Mouse (Mus musculus): Measurements from ENCODE around the gene Fermt2. TPM values are rescaled to one million over a fixed set of nuclear protein-coding genes. Genes with fewer than 3 reads are reported as not detected.

Fermt2 gene
- total and polyA plus RNA-seq, 2 experiments from 2014 or later: 31.6 to 76.4 TPM

- TF ChIP-seq CTCF (IDR thresholded peaks at IDR 0.05; ENCODE audit: low read depth): no peak
- Histone ChIP-seq H3K4me3 (ENCODE audit: low read length) (no peak overlapping the region), H3K4me2 (ENCODE audit: low read depth, low read length) (no peak overlapping the region), H3K36me3 (ENCODE audit: insufficient read depth, low read length) (no peaks in the 10 kb centered on the region), H3K9me3 (ENCODE audit: low read length) (no peaks in the 10 kb centered on the region), H3K27ac (no peak overlapping the region), H3K4me1 (ENCODE audit: insufficient read depth, low read length) (no peaks in the 10 kb centered on the region), H3K27me3 (ENCODE audit: insufficient read depth, low read length) (no peaks in the 10 kb centered on the region), H3K9ac (replicated peaks; ENCODE audit: low read length) (no peak overlapping the region)
- WGBS: 94% methylated on average over 7 of the region's 7 CpGs
- ATAC-seq (no peak), DNase-seq (ENCODE audit: low spot score) (no peak)
Measured at GRCm38 (mm10) chr14:45544905-45545304, 15.0 kb upstream of the Fermt2 start.

- no peak overlapping the region for H3K4me3 ChIP-seq (ENCODE audit: low read length)
- 72% methylated on average over 5 of the region's 6 CpGs for WGBS
- no peaks in the 10 kb centered on the region for H3K4me1 ChIP-seq (ENCODE audit: insufficient read depth, low read length)
- DNase-seq (ENCODE audit: low spot score) (no peak), ATAC-seq (no peak)
- no peak for TF ChIP-seq CTCF (IDR thresholded peaks at IDR 0.05; ENCODE audit: low read depth)
- H3K36me3 ChIP-seq (ENCODE audit: insufficient read depth, low read length): no peaks in the 10 kb centered on the region
- H3K27ac ChIP-seq: no peak overlapping the region
- no peak overlapping the region for H3K9ac ChIP-seq (replicated peaks; ENCODE audit: low read length)
- H3K4me2 ChIP-seq (ENCODE audit: low read depth, low read length): no peak overlapping the region
- H3K27me3 ChIP-seq (ENCODE audit: insufficient read depth, low read length): no peaks in the 10 kb centered on the region
- H3K9me3 ChIP-seq (ENCODE audit: low read length): no peaks in the 10 kb centered on the region
Measured at GRCm38 (mm10) chr14:45544026-45544425, 14.1 kb upstream of the Fermt2 start.

DNA sequence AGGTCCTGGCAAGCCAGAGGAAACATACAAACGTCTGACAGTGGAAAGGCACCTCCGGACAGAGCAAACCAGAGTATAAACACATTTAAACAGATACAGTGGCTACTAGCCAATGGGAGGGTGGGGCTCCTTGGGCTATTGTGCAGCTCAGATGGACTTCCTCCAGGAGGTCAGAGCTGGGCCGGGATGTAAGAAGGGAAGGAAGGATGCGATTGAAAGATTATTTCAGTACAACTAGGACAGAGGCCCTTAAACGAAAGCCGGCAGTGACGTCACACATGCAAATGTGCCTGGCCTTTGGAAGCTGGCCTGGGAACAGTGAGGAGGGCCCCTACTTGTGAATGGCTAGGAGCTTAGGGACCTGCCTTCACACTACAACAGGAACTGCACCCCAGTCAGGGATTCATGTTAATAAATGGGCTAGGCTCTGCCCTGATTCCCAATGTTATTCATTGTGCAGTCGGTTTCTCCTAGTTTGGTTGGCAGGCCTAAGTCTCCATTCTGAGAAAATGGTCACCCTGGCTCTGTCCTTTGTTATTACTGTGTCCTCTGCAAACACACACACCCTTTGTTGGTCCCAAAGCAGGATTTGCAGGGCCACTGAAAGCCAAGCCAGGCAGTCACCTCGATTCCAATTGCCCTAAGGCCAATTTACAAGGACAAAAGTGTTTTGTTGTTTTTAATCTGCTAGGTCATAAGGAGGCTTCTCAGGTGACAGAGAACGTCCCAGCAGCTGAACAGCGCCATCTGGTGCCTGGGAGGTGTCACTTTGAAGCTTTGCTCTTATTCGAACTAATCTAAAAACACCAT lies 9.9 kb upstream of the Fermt2 start:
- Histone ChIP-seq H3K4me1 (ENCODE audit: insufficient read depth, low read length) (no peaks in the 10 kb centered on the region), H3K27ac (peak overlapping the region; percentile 57), H3K27me3 (ENCODE audit: insufficient read depth, low read length) (no peaks in the 10 kb centered on the region), H3K4me3 (ENCODE audit: low read length) (no peak overlapping the region), H3K9me3 (ENCODE audit: low read length) (no peaks in the 10 kb centered on the region), H3K36me3 (ENCODE audit: insufficient read depth, low read length) (no peaks in the 10 kb centered on the region), H3K9ac (replicated peaks; ENCODE audit: low read length) (no peak overlapping the region), H3K4me2 (ENCODE audit: low read depth, low read length) (no peak overlapping the region)
- peak; percentile 70 for ATAC-seq
- peak; percentile 85 for DNase-seq (ENCODE audit: low spot score)
- WGBS: 36% methylated on average over 12 of the region's 12 CpGs
- TF ChIP-seq CTCF (IDR thresholded peaks at IDR 0.05; ENCODE audit: low read depth): peak; percentile 84

- no peak; the same call in 1 of the 2 replicates for TF ChIP-seq CTCF (IDR thresholded peaks at IDR 0.05; ENCODE audit: low read depth)
- H3K4me1 ChIP-seq (ENCODE audit: insufficient read depth, low read length): 0 out of 2 replicates have a peak, but pooled peaks cover 13% of the 10 kb centered on the region
- no peak for DNase-seq (ENCODE audit: low spot score)
- no peaks in the 10 kb centered on the region for H3K36me3 ChIP-seq (ENCODE audit: insufficient read depth, low read length)
- H3K4me2 ChIP-seq (ENCODE audit: low read depth, low read length): peak overlapping the region; percentile 59
- ATAC-seq: peak; percentile 61
- H3K9ac ChIP-seq (replicated peaks; ENCODE audit: low read length): peak overlapping the region; percentile 76
- H3K4me3 ChIP-seq (ENCODE audit: low read length): peak overlapping the region; percentile 85
- no peaks in the 10 kb centered on the region for H3K9me3 ChIP-seq (ENCODE audit: low read length)
- H3K27ac ChIP-seq: peak overlapping the region; percentile 96
- 1% methylated on average over 37 of the region's 37 CpGs for WGBS
- H3K27me3 ChIP-seq (ENCODE audit: insufficient read depth, low read length): no peaks in the 10 kb centered on the region
Measured at GRCm38 (mm10) chr14:45530364-45531345, 737 bp upstream of the Fermt2 start.

DNA sequence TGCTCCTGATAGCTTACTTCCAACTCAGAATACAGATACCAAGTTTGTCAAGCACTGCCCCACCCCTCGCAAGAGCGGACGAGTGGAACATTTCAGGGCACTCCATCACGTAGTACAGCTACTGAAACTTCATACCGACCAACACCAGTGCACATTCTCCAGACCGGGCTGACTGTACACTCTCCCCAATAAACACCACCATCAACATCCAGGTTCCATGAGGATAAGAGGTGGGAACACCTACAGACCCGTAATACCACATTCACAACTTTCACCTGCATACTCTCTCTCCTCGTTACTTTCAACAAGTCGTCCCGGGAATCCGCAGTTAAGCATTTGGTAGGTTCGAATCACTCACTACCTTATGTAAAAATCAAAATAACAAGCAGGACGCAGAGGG lies 1.1 kb downstream of the Fermt2 start:
- Histone ChIP-seq H3K36me3 (ENCODE audit: insufficient read depth, low read length) (no peaks in the 10 kb centered on the region), H3K9ac (replicated peaks; ENCODE audit: low read length) (peak overlapping the region; percentile 76), H3K27ac (peak overlapping the region; percentile 96; the same call in 1 of the 2 replicates), H3K27me3 (ENCODE audit: insufficient read depth, low read length) (no peaks in the 10 kb centered on the region), H3K4me3 (ENCODE audit: low read length) (peak overlapping the region; percentile 85), H3K9me3 (ENCODE audit: low read length) (no peaks in the 10 kb centered on the region), H3K4me1 (ENCODE audit: insufficient read depth, low read length) (0 out of 2 replicates have a peak, but pooled peaks cover 13% of the 10 kb centered on the region), H3K4me2 (ENCODE audit: low read depth, low read length) (peak overlapping the region; percentile 59)
- TF ChIP-seq CTCF (IDR thresholded peaks at IDR 0.05; ENCODE audit: low read depth): no peak
- DNase-seq (ENCODE audit: low spot score) (no peak), ATAC-seq (no peak)
- WGBS: 0% methylated on average over 13 of the region's 13 CpGs

DNA sequence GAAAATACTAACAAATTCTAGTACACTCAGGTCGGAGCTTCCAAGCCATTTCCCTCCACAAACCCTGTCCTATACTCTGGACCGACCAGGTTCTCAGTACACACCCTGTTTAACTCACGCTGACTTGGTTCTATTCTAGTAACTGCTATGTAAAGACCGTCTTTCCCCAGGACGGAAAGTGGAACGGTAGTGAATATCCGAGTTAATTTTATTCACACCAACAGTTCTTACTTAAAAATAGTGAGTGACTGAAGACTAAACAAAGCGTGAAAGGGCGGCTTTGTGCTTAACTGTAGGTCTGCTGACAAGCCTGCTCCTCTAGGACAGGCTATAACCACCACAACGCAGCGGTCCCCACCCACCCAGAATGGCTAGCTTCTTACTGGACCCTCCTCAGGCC lies 14.1 kb downstream of the Fermt2 start:
- H3K36me3 ChIP-seq (ENCODE audit: insufficient read depth, low read length): no peaks in the 10 kb centered on the region
- 66% methylated on average over 11 of the region's 11 CpGs for WGBS
- ATAC-seq: no peak
- no peaks in the 10 kb centered on the region for H3K27me3 ChIP-seq (ENCODE audit: insufficient read depth, low read length)
- TF ChIP-seq CTCF (IDR thresholded peaks at IDR 0.05; ENCODE audit: low read depth): no peak
- no peak overlapping the region for H3K4me3 ChIP-seq (ENCODE audit: low read length)
- no peak overlapping the region for H3K9ac ChIP-seq (replicated peaks; ENCODE audit: low read length)
- no peak overlapping the region for H3K4me2 ChIP-seq (ENCODE audit: low read depth, low read length)
- H3K9me3 ChIP-seq (ENCODE audit: low read length): no peaks in the 10 kb centered on the region
- DNase-seq (ENCODE audit: low spot score): no peak
- no peaks in the 10 kb centered on the region for H3K4me1 ChIP-seq (ENCODE audit: insufficient read depth, low read length)
- no peak overlapping the region for H3K27ac ChIP-seq
